Mouse (Mus musculus) hindbrain, embryonic 15.5 days (tissue): ENCODE measurements around the gene Mmp28. TPM values are rescaled to one million over a fixed set of nuclear protein-coding genes. Genes with fewer than 3 reads are reported as not detected.

ENCODE experiments used
- ATAC-seq: fragments of 200-750 bp; cut with Nextera tagmentation; 2 replicates; pipeline ENCODE4 v1.8.0; 2017; ENCODE audit warnings: low read depth, moderate number of reproducible peaks, moderate TSS enrichment; ENCODE audit not compliant: low FRiP score
- H3K27ac ChIP-seq: fragments of 300-500 bp; sonication (generic); replicated peaks from 2 replicates; pipeline ENCODE4 v1.5.1; 2015; ENCODE audit warnings: mild to moderate bottlenecking, inconsistent platforms
- H3K27me3 ChIP-seq: fragments of 300-500 bp; sonication (generic); 2 replicates; pipeline ENCODE4 v1.6.1; 2015; ENCODE audit warnings: control low read depth, inconsistent platforms
- H3K36me3 ChIP-seq: fragments of 300-500 bp; sonication (generic); 2 replicates; pipeline ENCODE4 v1.6.1; 2015; ENCODE audit warnings: control low read depth, inconsistent platforms
- H3K4me1 ChIP-seq: fragments of 300-500 bp; sonication (generic); replicated peaks from 2 replicates; pipeline ENCODE4 v1.6.1; 2015; ENCODE audit warnings: control low read depth, inconsistent platforms
- H3K4me2 ChIP-seq: fragments of 300-500 bp; sonication (generic); 2 replicates; pipeline ENCODE4 v1.6.1; 2015; ENCODE audit warnings: moderate library complexity, mild to moderate bottlenecking, inconsistent platforms
- H3K4me3 ChIP-seq: fragments of 300-500 bp; sonication (generic); 2 replicates; pipeline ENCODE4 v1.5.1; 2015; ENCODE audit warnings: mild to moderate bottlenecking, inconsistent platforms
- H3K9ac ChIP-seq: fragments of 300-500 bp; sonication (generic); 2 replicates; pipeline ENCODE4 v1.6.1; 2015; ENCODE audit warnings: inconsistent platforms
- H3K9me3 ChIP-seq: fragments of 300-500 bp; sonication (generic); 2 replicates; pipeline ENCODE4 v1.6.1; 2016; ENCODE audit warnings: control low read depth, inconsistent platforms
- WGBS: fragments of 180-500 bp; shearing (Covaris S2); methylation state at CpG from one replicate; pipeline ENCODE4 v1.1.7; 2015; 5-methylcytosine and 5-hydroxymethylcytosine counted together
- polyA plus RNA-seq: library from polyadenylated mRNA; unstranded; fragments of >200 nt; fragmentation: Nextera tagmentation; extraction: Ambion mirVana; gene quantifications from 2 replicates; pipeline ENCODE4 v1.2.1, GENCODE M21; 2015

Mmp28 gene
- polyA plus RNA-seq, 1 experiment from 2014 or later: 4.2 TPM

DNA sequence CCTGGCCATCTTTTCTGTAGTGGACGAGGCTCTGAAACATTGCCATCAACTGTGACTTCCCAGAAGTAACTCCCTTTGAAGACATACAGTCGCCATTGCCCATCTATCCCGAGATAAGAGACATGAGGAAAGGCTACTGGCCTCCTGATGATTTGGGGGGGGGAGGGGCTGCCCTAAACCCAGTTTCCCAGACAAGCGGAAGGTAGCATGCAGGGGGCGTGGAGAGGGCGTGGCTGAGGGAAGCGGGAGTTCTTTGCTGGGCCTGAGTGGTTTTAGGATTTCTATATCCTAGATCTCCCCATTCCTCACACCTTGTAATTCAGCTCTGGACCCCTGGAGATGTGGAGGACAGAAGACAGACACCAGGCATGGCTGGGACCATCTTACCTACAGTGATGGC is 19.0 kb downstream of the Mmp28 start:
- Histone ChIP-seq H3K4me2 (no peak overlapping the region), H3K9ac (no peak overlapping the region), H3K4me3 (no peak overlapping the region), H3K9me3 (no peaks in the 10 kb centered on the region), H3K27me3 (peaks cover 47% of the 10 kb centered on the region), H3K27ac (no peak overlapping the region), H3K4me1 (peaks cover 24% of the 10 kb centered on the region), H3K36me3 (no peaks in the 10 kb centered on the region)
- ATAC-seq: no peak
- 18% methylated on average over 7 of the region's 7 CpGs for WGBS

DNA sequence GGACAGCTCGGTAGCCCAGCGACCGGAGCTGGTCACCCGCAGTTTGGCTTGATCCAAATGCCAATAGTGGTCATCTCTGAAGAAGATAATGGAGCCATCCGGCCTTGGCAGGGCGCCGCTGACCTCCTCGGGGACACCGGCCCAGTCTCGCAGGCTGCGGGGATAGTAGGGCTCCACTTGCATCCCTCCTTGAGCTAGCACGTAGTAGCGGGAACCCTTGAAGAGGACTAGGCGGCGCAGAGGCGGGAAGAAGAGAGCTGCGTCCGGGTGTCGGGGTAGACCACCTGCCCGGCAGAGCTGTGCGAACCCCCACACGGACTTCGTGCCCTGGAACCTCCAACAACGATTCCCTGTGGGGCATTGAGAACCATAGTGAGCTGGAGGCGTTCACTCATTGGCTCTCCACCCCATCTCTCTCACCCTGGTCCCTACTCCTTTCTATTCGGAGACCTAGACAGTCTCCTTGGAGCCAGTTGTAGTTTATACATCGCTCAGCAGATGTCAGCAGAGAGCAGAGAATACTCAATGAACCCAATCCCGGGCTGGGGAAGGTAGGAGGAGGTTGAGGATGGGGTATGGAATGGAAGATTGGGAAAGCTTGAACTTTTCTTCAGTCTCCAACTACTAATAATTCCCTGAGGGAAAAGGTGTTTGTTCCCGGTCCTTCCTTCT is 20.1 kb downstream of the Mmp28 start:
- ATAC-seq: peak; percentile 40; the same call in 1 of the 2 replicates
- no peak overlapping the region; the same call in 1 of the 2 replicates for H3K9ac ChIP-seq
- WGBS: 12% methylated on average over 29 of the region's 29 CpGs
- H3K36me3 ChIP-seq: no peaks in the 10 kb centered on the region
- H3K27ac ChIP-seq: no peak overlapping the region
- peak overlapping the region; percentile 55 for H3K4me2 ChIP-seq
- H3K4me1 ChIP-seq: peaks cover 18% of the 10 kb centered on the region
- no peaks in the 10 kb centered on the region for H3K9me3 ChIP-seq
- peak overlapping the region; percentile 30 for H3K4me3 ChIP-seq
- peaks cover 47% of the 10 kb centered on the region for H3K27me3 ChIP-seq

- WGBS: 32% methylated on average over 7 of the region's 7 CpGs
- Histone ChIP-seq H3K9me3 (no peaks in the 10 kb centered on the region), H3K27ac (no peak overlapping the region), H3K36me3 (no peaks in the 10 kb centered on the region), H3K4me2 (peak overlapping the region; percentile 93), H3K4me3 (peak overlapping the region; percentile 71; the same call in 1 of the 2 replicates), H3K4me1 (peaks cover 18% of the 10 kb centered on the region), H3K9ac (no peak overlapping the region), H3K27me3 (peaks cover 42% of the 10 kb centered on the region)
- no peak for ATAC-seq
Observed at GRCm38 (mm10) chr11:83441235-83441634, 21.6 kb downstream of the Mmp28 start.

DNA sequence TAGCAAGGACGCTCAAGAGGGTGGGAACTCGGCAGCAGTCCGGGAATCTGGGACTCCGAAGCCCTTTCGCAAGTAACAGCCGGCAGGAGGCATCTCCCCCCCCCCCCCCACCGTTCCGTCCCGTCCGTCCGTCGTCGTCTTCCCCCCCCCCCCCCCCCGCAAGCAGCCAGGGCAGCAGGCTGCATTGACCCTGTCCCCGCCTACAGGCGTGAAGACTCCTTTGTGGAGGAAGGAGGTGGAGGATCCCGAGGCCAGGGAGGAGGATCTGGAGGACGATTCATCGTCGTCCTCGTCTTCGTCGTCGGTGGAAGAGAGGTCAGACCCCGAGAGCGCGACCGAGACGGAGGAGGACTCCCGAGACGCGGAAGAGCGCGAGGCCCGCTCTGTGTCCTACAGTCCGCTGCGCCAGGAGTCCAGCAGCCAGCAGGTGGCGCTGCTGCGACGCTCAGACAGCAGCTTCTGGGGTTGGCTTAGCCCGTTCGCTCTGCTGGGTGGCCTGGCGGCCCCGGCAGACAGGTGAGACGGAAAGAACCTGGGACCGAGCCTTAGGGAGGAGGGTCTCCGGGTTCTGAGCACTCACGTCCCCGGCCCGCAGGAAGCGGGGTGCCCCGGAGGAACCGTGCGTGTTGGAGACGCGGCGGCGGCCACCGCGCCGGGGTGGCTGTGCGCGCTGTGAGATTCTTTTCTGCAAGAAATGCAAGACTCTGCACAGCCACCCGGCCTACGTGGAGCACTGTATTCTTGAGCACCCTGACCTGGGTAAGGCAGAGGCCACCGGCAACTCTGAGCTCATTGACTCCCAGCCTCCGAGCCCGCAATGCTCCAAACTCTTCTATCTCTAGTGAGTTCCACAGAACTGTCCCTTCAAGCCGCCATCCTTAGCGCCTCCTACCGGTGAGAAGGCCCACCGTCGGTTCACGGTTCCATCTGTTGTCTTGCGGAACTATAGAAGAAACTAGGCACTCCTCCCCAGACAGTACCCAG is 22.5 kb downstream of the Mmp28 start:
- H3K27me3 ChIP-seq: peaks cover 38% of the 10 kb centered on the region

GRCm38 (mm10) chr11:83439426-83440060 is 23.3 kb downstream of the Mmp28 start:
- Histone ChIP-seq H3K9me3 (no peaks in the 10 kb centered on the region), H3K27ac (no peak overlapping the region), H3K36me3 (no peaks in the 10 kb centered on the region), H3K4me3 (peak overlapping the region; percentile 71), H3K4me2 (peak overlapping the region; percentile 93), H3K27me3 (peaks cover 30% of the 10 kb centered on the region), H3K9ac (0 out of 2 replicates have a peak overlapping the region, but pooled peaks have one; percentile 61), H3K4me1 (peaks cover 13% of the 10 kb centered on the region)
- WGBS: 31% methylated on average over 11 of the region's 11 CpGs
- ATAC-seq: no peak

More for the DNA sequence above, 22.5 kb downstream of the Mmp28 start:
- H3K27ac ChIP-seq: no peak overlapping the region
- H3K36me3 ChIP-seq: no peaks in the 10 kb centered on the region
- H3K4me1 ChIP-seq: peaks cover 18% of the 10 kb centered on the region
- no peaks in the 10 kb centered on the region for H3K9me3 ChIP-seq
- peak; percentile 96 for ATAC-seq
- peak overlapping the region; percentile 71 for H3K4me3 ChIP-seq
- H3K9ac ChIP-seq: peak overlapping the region; percentile 61
- peak overlapping the region; percentile 93 for H3K4me2 ChIP-seq
- 0% methylated on average over 56 of the region's 75 CpGs for WGBS

DNA sequence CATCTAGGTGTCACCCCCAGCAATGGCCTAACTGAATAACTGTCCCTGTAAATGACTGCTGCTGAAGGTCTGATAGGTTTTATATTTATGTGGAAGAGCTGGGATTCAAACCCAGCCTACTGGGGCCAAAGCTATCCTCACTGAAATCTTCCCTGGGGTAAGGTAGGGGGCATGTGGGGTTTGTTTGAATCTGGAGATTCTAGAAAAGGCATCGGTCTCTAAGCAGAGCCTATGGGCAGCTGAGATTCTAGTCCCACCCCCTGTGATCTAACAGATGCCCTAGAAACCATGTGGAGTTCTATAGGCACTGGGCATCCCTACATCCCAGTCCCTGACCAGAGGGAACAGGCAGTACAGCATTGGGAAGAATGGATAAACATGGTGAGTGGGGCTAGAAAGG is 25.5 kb downstream of the Mmp28 start, which contains the start of gene 1700020L24Rik:
Gene 1700020L24Rik, plus strand, starts transcription at position 301 of the 400 bp plus-strand sequence.
- Histone ChIP-seq H3K4me3 (no peak within 1 kb of the TSS), H3K36me3 (no peaks in the 10 kb centered on the region), H3K9me3 (no peaks in the 10 kb centered on the region), H3K9ac (no peak within 1 kb of the TSS), H3K27ac (no peak within 1 kb of the TSS), H3K4me2 (no peak within 1 kb of the TSS), H3K27me3 (peaks cover 10% of the 10 kb centered on the region), H3K4me1 (peaks cover 6% of the 10 kb centered on the region)
- ATAC-seq: no peak
- WGBS: 95% methylated on average over 1 of the region's 1 CpGs

GRCm38 (mm10) chr11:83432533-83432932 is 30.3 kb downstream of the Mmp28 start:
- Histone ChIP-seq H3K9me3 (no peaks in the 10 kb centered on the region), H3K4me1 (no peaks in the 10 kb centered on the region), H3K36me3 (no peaks in the 10 kb centered on the region), H3K9ac (no peak overlapping the region), H3K27me3 (0 out of 2 replicates have a peak, but pooled peaks cover 2% of the 10 kb centered on the region), H3K27ac (no peak overlapping the region), H3K4me3 (no peak overlapping the region), H3K4me2 (no peak overlapping the region)
- ATAC-seq: no peak
- WGBS: 76% methylated on average over 2 of the region's 2 CpGs

- Histone ChIP-seq H3K27ac (no peak within 1 kb of the TSS), H3K9ac (no peak within 1 kb of the TSS), H3K36me3 (no peaks in the 10 kb centered on the region), H3K27me3 (0 out of 2 replicates have a peak, but pooled peaks cover 9% of the 10 kb centered on the region), H3K4me2 (peak within 1 kb of the TSS; percentile 9; the same call in 1 of the 2 replicates), H3K9me3 (no peaks in the 10 kb centered on the region), H3K4me3 (no peak within 1 kb of the TSS), H3K4me1 (no peaks in the 10 kb centered on the region)
- WGBS: 53% methylated on average over 5 of the region's 5 CpGs
- no peak for ATAC-seq
Observed at GRCm38 (mm10) chr11:83429355-83429754, 33.5 kb downstream of the Mmp28 start, which contains the start of gene Gas2l2. TSS of gene Gas2l2 (minus strand) at chr11:83429455.

- no peak overlapping the region for H3K27ac ChIP-seq
- 0 out of 2 replicates have a peak, but pooled peaks have one; percentile 27 for ATAC-seq
- peak overlapping the region; percentile 34; the same call in 1 of the 2 replicates for H3K4me2 ChIP-seq
- H3K9me3 ChIP-seq: no peaks in the 10 kb centered on the region
- 0 out of 2 replicates have a peak, but pooled peaks cover 9% of the 10 kb centered on the region for H3K27me3 ChIP-seq
- no peaks in the 10 kb centered on the region for H3K36me3 ChIP-seq
- no peak overlapping the region for H3K9ac ChIP-seq
- 40% methylated on average over 17 of the region's 17 CpGs for WGBS
- no peaks in the 10 kb centered on the region for H3K4me1 ChIP-seq
- H3K4me3 ChIP-seq: peak overlapping the region; percentile 19; the same call in 1 of the 2 replicates
Observed at GRCm38 (mm10) chr11:83426964-83427363, 35.9 kb downstream of the Mmp28 start.

DNA sequence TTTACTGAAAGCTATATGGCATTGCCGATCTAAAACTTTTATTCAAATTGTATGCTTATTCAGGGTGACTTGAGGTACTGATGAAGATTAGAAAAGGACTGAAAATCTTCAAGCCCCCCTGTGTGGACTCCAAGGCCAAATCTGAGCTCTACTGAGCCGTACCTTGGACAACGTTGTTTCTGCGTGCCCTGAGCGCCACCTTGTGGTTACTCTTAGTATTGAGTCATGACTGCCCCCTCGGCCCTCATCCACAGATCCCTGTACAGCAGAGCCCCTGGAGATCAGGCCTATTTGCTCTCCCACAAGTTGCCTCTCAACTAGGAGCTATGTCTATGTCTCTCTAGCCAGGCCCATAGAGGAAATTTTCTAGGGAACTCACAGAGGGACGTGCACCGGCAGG is 38.2 kb downstream of the Mmp28 start:
- peak; percentile 71; the same call in 1 of the 2 replicates for ATAC-seq
- WGBS: 7% methylated on average over 8 of the region's 8 CpGs

GRCm38 (mm10) chr11:83421305-83421704 is 41.6 kb downstream of the Mmp28 start:
- H3K27me3 ChIP-seq: peaks cover 22% of the 10 kb centered on the region
- no peak overlapping the region for H3K27ac ChIP-seq
- H3K36me3 ChIP-seq: no peaks in the 10 kb centered on the region
- no peak overlapping the region for H3K4me2 ChIP-seq
- H3K4me1 ChIP-seq: peaks cover 21% of the 10 kb centered on the region
- WGBS: 8% methylated on average over 9 of the region's 9 CpGs
- ATAC-seq: no peak
- H3K4me3 ChIP-seq: no peak overlapping the region
- no peak overlapping the region for H3K9ac ChIP-seq
- no peaks in the 10 kb centered on the region for H3K9me3 ChIP-seq

More for the DNA sequence above, 38.2 kb downstream of the Mmp28 start:
- Histone ChIP-seq H3K36me3 (no peaks in the 10 kb centered on the region), H3K4me2 (no peak overlapping the region), H3K27ac (no peak overlapping the region), H3K4me3 (no peak overlapping the region), H3K9me3 (no peaks in the 10 kb centered on the region), H3K9ac (no peak overlapping the region), H3K27me3 (peaks cover 17% of the 10 kb centered on the region), H3K4me1 (no peaks in the 10 kb centered on the region)
